Mouse (Mus musculus) myocyte (in vitro differentiated cells): ENCODE data around the gene Rassf4.

ENCODE experiments used
- MAX ChIP-seq: IDR thresholded peaks from one replicate; pipeline ENCODE4 v1.6.1; 2011; ENCODE audit warnings: low read depth, mild to moderate bottlenecking, control low read depth
- POLR2A ChIP-seq: IDR thresholded peaks from one replicate; pipeline ENCODE4 v1.6.1; 2011; ENCODE audit warnings: low read depth, mild to moderate bottlenecking, control low read depth, moderate library complexity; ENCODE audit not compliant: insufficient read length
- POLR2AphosphoS2 ChIP-seq: IDR thresholded peaks from one replicate; pipeline ENCODE4 v1.6.1; 2011; ENCODE audit warnings: low read depth, control low read depth; ENCODE audit not compliant: insufficient read length

DNA sequence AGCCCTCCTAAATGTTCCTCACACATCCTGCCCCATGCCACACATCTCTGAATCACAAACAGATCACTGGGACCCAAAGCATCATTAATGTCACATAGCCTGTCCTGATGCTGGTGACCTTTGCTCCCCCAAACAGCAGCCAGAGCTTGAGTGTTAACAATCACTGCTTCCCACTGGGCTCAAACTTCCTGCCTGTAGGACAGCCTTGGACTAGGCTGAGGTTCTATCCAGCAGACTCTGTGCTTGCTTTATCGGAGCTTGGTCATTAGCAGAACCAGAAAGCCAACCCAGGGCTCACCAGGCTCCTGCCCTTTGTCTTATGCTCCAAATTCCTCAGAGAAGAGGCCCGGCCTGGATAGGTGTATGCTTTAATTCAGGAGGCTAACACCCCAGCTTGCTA lies 34.9 kb downstream of the Rassf4 start:
- TF ChIP-seq POLR2A (no peak), MAX (no peak), POLR2AphosphoS2 (no peak)
